Mouse (Mus musculus) CH12.LX (cell line): ENCODE results near the gene Tti1. TPM values are rescaled to one million over a fixed set of nuclear protein-coding genes. Genes with fewer than 3 reads are reported as not detected.
A peak's percentile ranks its signal among the peaks of the same experiment; 100 is the strongest.

Experiments
- DNase-seq: peaks from one replicate; pipeline ENCODE4 v3.0.0-alpha.2; 2013; ENCODE audit errors: extremely low read depth
- H3K27ac ChIP-seq: 2 replicates; pipeline ENCODE4 v1.5.1; 2012; ENCODE audit warnings: low read depth, mild to moderate bottlenecking, control low read depth, moderate library complexity; ENCODE audit not compliant: insufficient read depth
- H3K27me3 ChIP-seq: replicated peaks from 2 replicates; pipeline ENCODE3; 2012; ENCODE audit warnings: inconsistent platforms
- H3K36me3 ChIP-seq, 2 experiments: replicated peaks in 1 of 2; 2 replicates each; pipeline versions ENCODE3 to v1.6.1; 2012; ENCODE audit warnings: inconsistent platforms in 1 of 2, low read length in 1 of 2, mild to moderate bottlenecking in 1 of 2, mixed read lengths in 1 of 2, moderate library complexity in 1 of 2; ENCODE audit not compliant: control insufficient read depth in 1 of 2, insufficient read depth in 1 of 2
- H3K4me1 ChIP-seq, 2 experiments: 2 replicates each; pipeline ENCODE4 v1.6.1; 2012; ENCODE audit warnings: inconsistent platforms in 1 of 2, moderate library complexity in 1 of 2; ENCODE audit not compliant: insufficient read depth in 2 of 2, control insufficient read depth in 1 of 2
- H3K4me2 ChIP-seq: 2 replicates; pipeline ENCODE4 v1.6.1; 2012; ENCODE audit warnings: low read depth, mild to moderate bottlenecking, control low read depth; ENCODE audit not compliant: poor library complexity, insufficient read depth, severe bottlenecking
- H3K4me3 ChIP-seq, 3 experiments: fragments of 150-350 bp in 1 of 3; sonication (generic) in 1 of 3; replicated peaks in 1 of 3; 2 replicates each; pipeline versions ENCODE3 to v1.5.1; 2011 to 2012; ENCODE audit warnings: low read depth in 2 of 3, low read length in 2 of 3, mild to moderate bottlenecking in 2 of 3, moderate library complexity in 2 of 3, control low read depth in 1 of 3, improper control_type of control experiment in 1 of 3, inconsistent platforms in 1 of 3, mixed read lengths in 1 of 3; ENCODE audit not compliant: poor library complexity in 1 of 3
- H3K79me2 ChIP-seq: replicated peaks from 2 replicates; pipeline ENCODE4 v1.6.1; 2012; ENCODE audit warnings: mild to moderate bottlenecking, moderate library complexity; ENCODE audit not compliant: control insufficient read depth, poor library complexity, insufficient read depth, severe bottlenecking; ENCODE audit errors: extremely low read depth
- H3K9ac ChIP-seq: 2 replicates; pipeline ENCODE4 v1.6.1; 2012; ENCODE audit warnings: low read depth, mild to moderate bottlenecking, control low read depth, moderate library complexity; ENCODE audit not compliant: insufficient read depth
- H3K9me3 ChIP-seq: replicated peaks from 2 replicates; pipeline ENCODE3; 2012; ENCODE audit warnings: low read length, inconsistent platforms, mixed read lengths
- BHLHE40 ChIP-seq: IDR thresholded peaks from 2 replicates; pipeline ENCODE4 v1.6.1; 2011; ENCODE audit warnings: mild to moderate bottlenecking, low read depth, low read length, improper control_type of control experiment
- CHD1 ChIP-seq: IDR thresholded peaks from 2 replicates; pipeline ENCODE4 v1.6.1; 2012; ENCODE audit warnings: low read depth, low read length, improper control_type of control experiment, inconsistent platforms
- CHD2 ChIP-seq: IDR thresholded peaks from 2 replicates; pipeline ENCODE4 v1.6.1; 2011; ENCODE audit warnings: low read length, improper control_type of control experiment
- CTCF ChIP-seq, 2 experiments: IDR thresholded peaks in 1 of 2; conservative IDR thresholded peaks in 1 of 2; 2 replicates each; pipeline ENCODE4 v1.5.1; 2011 to 2012; ENCODE audit warnings: low read depth in 2 of 2, low read length in 2 of 2, improper control_type of control experiment in 1 of 2, inconsistent platforms in 1 of 2, mild to moderate bottlenecking in 1 of 2, moderate library complexity in 1 of 2
- HCFC1 ChIP-seq: IDR thresholded peaks from 2 replicates; pipeline ENCODE4 v1.6.1; 2012; ENCODE audit warnings: low read depth, mild to moderate bottlenecking, inconsistent platforms, low read length, improper control_type of control experiment
- IRF4 ChIP-seq: IDR thresholded peaks from 2 replicates; pipeline ENCODE4 v1.6.1; 2014; ENCODE audit warnings: low read depth, mild to moderate bottlenecking, inconsistent platforms, low read length, improper control_type of control experiment
- JUN ChIP-seq: IDR thresholded peaks from 2 replicates; pipeline ENCODE4 v1.6.1; 2011; ENCODE audit warnings: low read depth, mild to moderate bottlenecking, low read length, improper control_type of control experiment, moderate library complexity; ENCODE audit not compliant: insufficient read depth
- JUND ChIP-seq: conservative IDR thresholded peaks from 2 replicates; pipeline ENCODE4 v1.6.1; 2011; ENCODE audit warnings: low read depth, low read length, improper control_type of control experiment
- KAT2A ChIP-seq: IDR thresholded peaks from 2 replicates; pipeline ENCODE4 v1.6.1; 2012; ENCODE audit warnings: low read length, improper control_type of control experiment, inconsistent platforms; ENCODE audit not compliant: insufficient replicate concordance
- MAX ChIP-seq: IDR thresholded peaks from 2 replicates; pipeline ENCODE4 v1.6.1; 2011; ENCODE audit warnings: low read length, improper control_type of control experiment
- MYC ChIP-seq: IDR thresholded peaks from 2 replicates; pipeline ENCODE4 v1.6.1; 2011; ENCODE audit warnings: low read depth, mild to moderate bottlenecking, improper control_type of control experiment, low read length
- NELFE ChIP-seq: IDR thresholded peaks from 2 replicates; pipeline ENCODE4 v1.6.1; 2011; ENCODE audit warnings: low read depth, low read length, improper control_type of control experiment
- NRF1 ChIP-seq: IDR thresholded peaks from 2 replicates; pipeline ENCODE4 v1.6.1; 2014; ENCODE audit warnings: low read depth, mild to moderate bottlenecking, inconsistent platforms, low read length, improper control_type of control experiment, moderate library complexity
- PAX5 ChIP-seq: IDR thresholded peaks from 2 replicates; pipeline ENCODE4 v1.6.1; 2012; ENCODE audit warnings: low read length, inconsistent platforms, mixed read lengths
- POLR2AphosphoS2 ChIP-seq: IDR thresholded peaks from 2 replicates; pipeline ENCODE4 v1.6.1; 2011; ENCODE audit warnings: low read depth, low read length, improper control_type of control experiment
- RAD21 ChIP-seq: IDR thresholded peaks from 2 replicates; pipeline ENCODE4 v1.6.1; 2011; ENCODE audit warnings: low read depth, mild to moderate bottlenecking, low read length, improper control_type of control experiment, moderate library complexity
- RCOR1 ChIP-seq: conservative IDR thresholded peaks from 2 replicates; pipeline ENCODE4 v1.6.1; 2012; ENCODE audit warnings: low read depth, mild to moderate bottlenecking, inconsistent platforms, low read length, improper control_type of control experiment
- SIN3A ChIP-seq: IDR thresholded peaks from 2 replicates; pipeline ENCODE4 v1.6.1; 2012; ENCODE audit warnings: low read length, improper control_type of control experiment, inconsistent platforms
- SMC3 ChIP-seq: IDR thresholded peaks from 2 replicates; pipeline ENCODE4 v1.6.1; 2011; ENCODE audit warnings: low read depth, low read length, improper control_type of control experiment
- TBP ChIP-seq: conservative IDR thresholded peaks from 2 replicates; pipeline ENCODE4 v1.6.1; 2011; ENCODE audit warnings: low read depth, low read length, improper control_type of control experiment
- TCF12 ChIP-seq: IDR thresholded peaks from 2 replicates; pipeline ENCODE4 v1.6.1; 2014; ENCODE audit warnings: low read depth, mild to moderate bottlenecking, inconsistent platforms, low read length, improper control_type of control experiment
- UBTF ChIP-seq: IDR thresholded peaks from 2 replicates; pipeline ENCODE4 v1.6.1; 2012; ENCODE audit warnings: low read depth, mild to moderate bottlenecking, inconsistent platforms, low read length, improper control_type of control experiment, moderate library complexity
- USF1 ChIP-seq: IDR thresholded peaks from 2 replicates; pipeline ENCODE4 v1.6.1; 2014; ENCODE audit warnings: low read depth, mild to moderate bottlenecking, inconsistent platforms, low read length, improper control_type of control experiment
- ZMIZ1 ChIP-seq: IDR thresholded peaks from 2 replicates; pipeline ENCODE4 v1.6.1; 2012; ENCODE audit warnings: low read depth, mild to moderate bottlenecking, inconsistent platforms, low read length, improper control_type of control experiment
- dilution Hi-C: fragments of 300-500 bp; cut with MboI; formaldehyde crosslinking; loops from 2 replicates; pipeline ENCODE4 v1.14.3; 2020; ENCODE audit warnings: low sequenced_read_pairs; ENCODE audit not compliant: extremely low pct_unique_long_range_greater_than_20kb, extremely low pct_ligation_motif_present
- in situ Hi-C: fragments of 300-500 bp; cut with MboI; formaldehyde crosslinking; loops from 3 replicates; pipeline ENCODE4 v1.14.3; 2019; ENCODE audit warnings: low sequenced_read_pairs, low pct_ligation_motif_present, low pct_unique_long_range_greater_than_20kb, mixed read lengths
- polyA plus RNA-seq: library from polyadenylated mRNA; unstranded; fragments of >175 nt; gene quantifications from 2 replicates; pipeline ENCODE4 v1.2.1, GENCODE M21; 2012; ENCODE audit warnings: low read depth; ENCODE audit not compliant: insufficient read length
- total RNA-seq, 2 experiments: library from RNA; depleted of rRNA; stranded (reverse); fragments of 300-350 nt in 1 of 2; fragments of >200 nt in 1 of 2; gene quantifications; 2 replicates each; pipeline ENCODE4 v1.2.3; 2012 to 2014

Tti1 gene
- total and polyA plus RNA-seq, 3 experiments = 19.7 to 27.2 (median 19.8) TPM

DNA sequence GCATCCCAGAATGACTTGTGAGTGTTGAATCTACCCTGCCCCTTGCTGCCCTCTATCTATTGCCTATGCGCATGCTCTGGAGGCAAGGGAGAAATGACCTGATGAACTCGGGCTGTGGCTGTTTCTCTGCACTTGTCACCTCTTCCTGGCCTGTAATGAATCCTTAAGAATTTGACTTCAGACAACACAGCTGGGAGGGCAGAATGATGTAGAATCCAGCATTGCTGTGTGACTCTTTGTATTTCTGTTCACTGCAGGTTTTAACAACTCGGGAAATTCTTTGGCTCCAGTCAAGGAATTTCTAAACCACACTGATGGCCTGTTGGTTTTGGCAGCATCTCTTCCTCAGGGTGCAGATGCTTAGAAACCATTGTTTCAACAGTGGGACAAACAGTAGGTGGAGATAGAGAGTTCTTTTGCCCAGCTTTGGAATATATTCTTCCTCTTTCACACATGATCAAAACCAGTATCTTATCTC, 36.4 kb upstream of the Tti1 start:
- Histone ChIP-seq H3K9ac (no peak overlapping the region), H3K9me3 (no peaks in the 10 kb centered on the region), H3K4me2 (no peak overlapping the region), H3K4me3 (no peak overlapping the region), H3K27me3 (no peaks in the 10 kb centered on the region), H3K36me3 (peaks cover 36 to 72% of the 10 kb centered on the region in 2 experiments), H3K79me2 (no peaks in the 10 kb centered on the region), H3K27ac (no peak overlapping the region), H3K4me1 (peaks cover 4 to 55% of the 10 kb centered on the region in 2 experiments; a peak in 2 of 4 replicates)
- dilution Hi-C loops = no loop called here
- in situ Hi-C loops = no loop called here
- TF ChIP-seq KAT2A (no peak), MAX (no peak), USF1 (no peak), IRF4 (no peak), POLR2AphosphoS2 (no peak), RAD21 (peak; percentile 17), UBTF (no peak), TCF12 (no peak), BHLHE40 (no peak), CTCF (conservative IDR thresholded peaks at IDR 0.05 in 1 of 2, IDR thresholded peaks at IDR 0.05 in 1 of 2; ENCODE audit: low read depth in 2 of 2, low read length in 2 of 2) (peak; percentile 10 to 55; a peak in 2 of 4 replicates), MYC (no peak), CHD1 (no peak), TBP (no peak), RCOR1 (no peak), SMC3 (peak; percentile 33), SIN3A (no peak), ZMIZ1 (no peak), NELFE (no peak), CHD2 (no peak), NRF1 (no peak), JUN (no peak), PAX5 (no peak), HCFC1 (no peak), JUND (no peak)
- peak; percentile 27 for DNase-seq
